In the genomic region with DNA sequence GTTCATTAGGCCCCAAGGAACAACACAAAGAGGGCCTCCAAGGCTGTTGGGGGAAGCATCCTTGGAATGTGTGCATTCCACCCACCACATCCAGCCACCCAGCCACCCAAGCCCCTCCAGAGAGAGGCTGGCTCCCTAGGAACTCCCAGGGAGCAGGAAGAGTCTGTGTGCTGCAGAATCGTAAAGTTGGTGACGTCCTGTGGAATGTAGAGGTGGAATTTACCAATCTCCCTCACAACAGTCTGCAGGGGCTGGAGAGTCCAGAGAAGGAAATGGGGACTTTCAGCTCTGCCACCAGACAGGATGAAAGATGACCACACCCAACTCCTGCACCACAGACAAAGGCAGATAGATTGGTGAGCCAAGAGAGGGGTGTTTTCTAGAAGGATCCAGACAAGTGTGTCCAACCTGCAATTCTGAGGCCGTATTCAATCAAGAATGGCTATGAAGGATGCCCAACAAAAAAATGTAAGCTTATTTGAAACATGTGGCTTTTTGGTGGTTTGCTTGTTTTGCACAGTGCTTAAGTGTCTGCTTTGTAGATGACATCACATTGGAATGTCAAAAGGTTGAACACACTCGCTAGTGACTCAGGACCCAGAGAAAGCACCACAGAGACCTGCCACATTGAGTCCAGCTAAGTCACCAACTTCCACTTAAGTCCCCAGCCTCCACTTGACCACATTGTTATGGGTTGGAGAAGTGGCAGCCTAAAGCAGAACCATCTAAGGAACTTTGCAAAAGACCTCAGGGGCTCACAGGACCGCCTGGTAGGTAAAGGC, we compare ENCODE assay signal across 14 mouse cellular contexts. TPM values are rescaled to one million over a fixed set of nuclear protein-coding genes. Genes with fewer than 3 reads are reported as not detected.
A peak's percentile ranks its signal among the peaks of the same experiment; 100 is the strongest.
DNase-seq lines count a peak whose midpoint lies in the region; ATAC-seq and TF ChIP-seq lines count a peak whose summit lies in the region.
"Had no signal": no experiment of that assay in that cellular context is flagged by ENCODE, and none has a peak within 500 bp of the region (broad histone marks: within the 10 kb centered on the region; RNA-seq: fewer than 3 reads in every experiment).

No protein-coding gene starts in this region.

- peak overlapping the region; percentile 18; the same call in 1 of the 2 replicates for H3K4me3 ChIP-seq in heart, embryonic 10.5 days
- H3K4me3 ChIP-seq in lung, postnatal 0 days (ENCODE audit: low read depth, low read length): no peak overlapping the region
- no peak overlapping the region for H3K4me3 ChIP-seq in midbrain, postnatal 0 days (ENCODE audit: low read depth, low read length)

- H3K9me3 ChIP-seq in heart, embryonic 10.5 days: no peaks in the 10 kb centered on the region
- no peaks in the 10 kb centered on the region for H3K9me3 ChIP-seq in lung, postnatal 0 days (ENCODE audit: low read length)
- H3K9me3 ChIP-seq in midbrain, postnatal 0 days (ENCODE audit: low read length): no peaks in the 10 kb centered on the region

- 46% methylated on average over 5 of the region's 5 CpGs for WGBS in heart, embryonic 10.5 days
- 35% methylated on average over 5 of the region's 5 CpGs for WGBS in lung, postnatal 0 days
- WGBS in midbrain, postnatal 0 days: 77% methylated on average over 5 of the region's 5 CpGs

- H3K4me1 ChIP-seq in heart, embryonic 10.5 days: peaks cover 83% of the 10 kb centered on the region
- peaks cover 6% of the 10 kb centered on the region; the same call in 1 of the 2 replicates for H3K4me1 ChIP-seq in lung, postnatal 0 days (ENCODE audit: insufficient read depth, low read depth, low read length)
- H3K4me1 ChIP-seq in midbrain, postnatal 0 days (ENCODE audit: insufficient read depth, low read length): 0 out of 2 replicates have a peak, but pooled peaks cover 6% of the 10 kb centered on the region

- TF ChIP-seq EP300 in lung, postnatal 0 days (IDR thresholded peaks at IDR 0.05): peak; percentile 82

- no peak for TF ChIP-seq CTCF in lung, postnatal 0 days (IDR thresholded peaks at IDR 0.05)
- no peak for TF ChIP-seq CTCF in midbrain, postnatal 0 days (IDR thresholded peaks at IDR 0.05)

- no peaks in the 10 kb centered on the region for H3K27me3 ChIP-seq in heart, embryonic 10.5 days (ENCODE audit: insufficient read depth, poor library complexity, severe bottlenecking)
- no peaks in the 10 kb centered on the region for H3K27me3 ChIP-seq in lung, postnatal 0 days (replicated peaks; ENCODE audit: insufficient read depth, low read length)
- H3K27me3 ChIP-seq in midbrain, postnatal 0 days (ENCODE audit: insufficient read depth, low read length): no peaks in the 10 kb centered on the region

- no peak overlapping the region for H3K9ac ChIP-seq in lung, postnatal 0 days (replicated peaks; ENCODE audit: low read depth)
- H3K9ac ChIP-seq in midbrain, postnatal 0 days (replicated peaks; ENCODE audit: low read length, poor library complexity, severe bottlenecking): no peak overlapping the region

- no peak for DNase-seq in heart, embryonic 10.5 days (ENCODE audit: low spot score)
- DNase-seq in heart, postnatal 14 days: no peak
- DNase-seq in 3134 (ENCODE audit: extremely low read depth, insufficient read length, low spot score) (peak; percentile 65), R1 (ENCODE audit: low read depth, low spot score) (peak; percentile 86)
- peak; percentile 82 for DNase-seq in lung, postnatal 0 days (ENCODE audit: low spot score)
- no peak for DNase-seq in layer of hippocampus, adult 9-11 months
- no peak for DNase-seq in neural tube, embryonic 10.5 days (ENCODE audit: extremely low spot score, low spot score)
- no peak for DNase-seq in midbrain, postnatal 0 days (ENCODE audit: low spot score)
- DNase-seq: B cell, adult 2 months; cerebellum, adult 11-12 months; kidney, adult 8-10 months had no signal

- intact Hi-C loops in heart, postnatal 14 days (cut with DNase I): no loop called here

- peak; percentile 87 for ATAC-seq in lung, postnatal 0 days
- ATAC-seq in midbrain, postnatal 0 days (ENCODE audit: low FRiP score): no peak

- peak overlapping the region; percentile 81 for H3K27ac ChIP-seq in heart, embryonic 10.5 days
- peak overlapping the region; percentile 69 for H3K27ac ChIP-seq in lung, postnatal 0 days (ENCODE audit: low read length)
- no peak overlapping the region for H3K27ac ChIP-seq in midbrain, postnatal 0 days (ENCODE audit: low read depth, low read length)
- H3K27ac ChIP-seq: macrophage had no signal

- H3K36me3 ChIP-seq in heart, embryonic 10.5 days: peaks cover 5% of the 10 kb centered on the region; the same call in 1 of the 2 replicates
- H3K36me3 ChIP-seq in lung, postnatal 0 days (ENCODE audit: insufficient read depth, low read length): no peaks in the 10 kb centered on the region
- peaks cover 10% of the 10 kb centered on the region; the same call in 1 of the 2 replicates for H3K36me3 ChIP-seq in midbrain, postnatal 0 days (ENCODE audit: insufficient read depth, low read length)

- H3K4me2 ChIP-seq in lung, postnatal 0 days (replicated peaks; ENCODE audit: low read depth, low read length): no peak overlapping the region
- H3K4me2 ChIP-seq in midbrain, postnatal 0 days (ENCODE audit: low read depth, low read length, poor library complexity, severe bottlenecking): no peak overlapping the region

RNA-seq across cellular contexts. Expression of a gene that starts 5.7 kb away (rescaled TPM):
- polyA plus RNA-seq in heart, embryonic 10.5 days (2016; fragmentation: Nextera tagmentation; extraction: Ambion mirVana): 10.9 and 14.4 TPM in 2 replicates
- 1 to 10 TPM; 2.8 to 3.7 TPM for total RNA-seq in heart, postnatal 14 days (2021)
- 13.5 and 14.5 TPM in 2 replicates for polyA plus RNA-seq in lung, postnatal 0 days (2015; fragmentation: Nextera tagmentation; extraction: Ambion mirVana)
- total RNA-seq in midbrain, postnatal 0 days (2014; rRNA removed): 17.0 and 20.4 TPM in 2 replicates
- polyA plus RNA-seq in midbrain, postnatal 0 days (2015; fragmentation: Nextera tagmentation; extraction: Ambion mirVana): 15.4 and 17.2 TPM in 2 replicates
- total RNA-seq: hematopoietic stem cell, adult 5-6 weeks had no signal
- polyA plus RNA-seq: macrophage had no signal

RNA-seq across cellular contexts. Expression of a gene that starts 15.3 kb away (rescaled TPM):
- polyA plus RNA-seq in heart, embryonic 10.5 days (2016; fragmentation: Nextera tagmentation; extraction: Ambion mirVana): 0.39 and 0.50 TPM in 2 replicates
- under 1 TPM; 0.17 to 0.22 TPM for total RNA-seq in heart, postnatal 14 days (2021)
- polyA plus RNA-seq in lung, postnatal 0 days (2015; fragmentation: Nextera tagmentation; extraction: Ambion mirVana): 0.12 and 0.15 TPM in 2 replicates
- total RNA-seq in midbrain, postnatal 0 days (2014; rRNA removed): 0.66 and 0.85 TPM in 2 replicates
- polyA plus RNA-seq in midbrain, postnatal 0 days (2015; fragmentation: Nextera tagmentation; extraction: Ambion mirVana): 0.09 and 0.14 TPM in 2 replicates
- total RNA-seq: hematopoietic stem cell, adult 5-6 weeks had no signal
- polyA plus RNA-seq: macrophage; spleen, adult 2 months had no signal

Comparison
In these comparisons a context has a peak if more than half of its experiments do, and no peak if none do; other contexts are left out.
1. DNase-seq: peak in 3134 (single experiment), R1 (single experiment) and lung, postnatal 0 days (single experiment); none in heart, embryonic 10.5 days (single experiment), heart, postnatal 14 days (0 of 2), layer of hippocampus, adult 9-11 months (single experiment), neural tube, embryonic 10.5 days (single experiment) and midbrain, postnatal 0 days (single experiment).